Mouse (Mus musculus) WW6 (cell line): ENCODE results near the gene Spint3.

Source experiments
- DNase-seq: peaks from one replicate; pipeline ENCODE4 v3.0.0-alpha.2; 2013; ENCODE audit warnings: low read depth, low spot score

Gene Spint3

GRCm38 (mm10) chr2:164550895-164551269, 22.4 kb downstream of the Spint3 start:
- DNase-seq = no peak

- no peak for DNase-seq
Measured at GRCm38 (mm10) chr2:164549963-164550894, 23.0 kb downstream of the Spint3 start.

- DNase-seq = no peak
Measured at GRCm38 (mm10) chr2:164549338-164549737, 23.9 kb downstream of the Spint3 start.

DNA sequence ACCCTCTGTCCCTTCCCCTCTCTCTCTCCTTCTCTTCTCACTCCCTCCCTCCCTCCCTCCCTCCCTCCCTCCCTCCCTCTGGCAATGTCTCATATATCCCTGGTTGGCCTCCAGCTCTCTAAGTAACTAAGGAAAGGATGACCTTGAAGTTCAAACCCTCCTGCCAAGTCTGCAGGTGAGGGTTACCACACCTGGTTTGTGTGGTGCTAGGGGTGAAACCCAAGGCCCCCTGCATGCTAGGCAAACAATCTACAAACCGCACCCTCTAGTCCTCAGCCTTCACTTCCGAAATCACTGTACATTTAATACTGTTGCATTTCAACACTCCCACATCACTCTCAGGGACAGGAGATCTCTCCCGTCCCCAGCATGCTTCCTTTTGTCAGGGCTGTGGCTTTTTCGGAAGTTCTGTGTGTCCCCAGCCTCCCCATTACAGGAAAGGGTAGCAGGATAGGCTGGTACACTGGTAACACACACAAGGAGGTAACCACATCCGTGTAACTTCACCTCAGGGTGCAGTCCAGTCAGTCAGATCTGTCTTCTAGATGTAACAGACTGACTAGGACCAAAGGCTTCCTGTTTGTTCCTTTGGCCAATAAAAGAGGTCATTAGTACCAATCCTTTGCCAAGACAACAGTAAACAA, 28.7 kb downstream of the Spint3 start:
- no peak for DNase-seq

GRCm38 (mm10) chr2:164543745-164544144, 29.5 kb downstream of the Spint3 start:
- DNase-seq = no peak

- DNase-seq = no peak
Measured at GRCm38 (mm10) chr2:164542598-164542997, 30.7 kb downstream of the Spint3 start.

- no peak for DNase-seq
Measured at GRCm38 (mm10) chr2:164542132-164542531, 31.1 kb downstream of the Spint3 start.

DNA sequence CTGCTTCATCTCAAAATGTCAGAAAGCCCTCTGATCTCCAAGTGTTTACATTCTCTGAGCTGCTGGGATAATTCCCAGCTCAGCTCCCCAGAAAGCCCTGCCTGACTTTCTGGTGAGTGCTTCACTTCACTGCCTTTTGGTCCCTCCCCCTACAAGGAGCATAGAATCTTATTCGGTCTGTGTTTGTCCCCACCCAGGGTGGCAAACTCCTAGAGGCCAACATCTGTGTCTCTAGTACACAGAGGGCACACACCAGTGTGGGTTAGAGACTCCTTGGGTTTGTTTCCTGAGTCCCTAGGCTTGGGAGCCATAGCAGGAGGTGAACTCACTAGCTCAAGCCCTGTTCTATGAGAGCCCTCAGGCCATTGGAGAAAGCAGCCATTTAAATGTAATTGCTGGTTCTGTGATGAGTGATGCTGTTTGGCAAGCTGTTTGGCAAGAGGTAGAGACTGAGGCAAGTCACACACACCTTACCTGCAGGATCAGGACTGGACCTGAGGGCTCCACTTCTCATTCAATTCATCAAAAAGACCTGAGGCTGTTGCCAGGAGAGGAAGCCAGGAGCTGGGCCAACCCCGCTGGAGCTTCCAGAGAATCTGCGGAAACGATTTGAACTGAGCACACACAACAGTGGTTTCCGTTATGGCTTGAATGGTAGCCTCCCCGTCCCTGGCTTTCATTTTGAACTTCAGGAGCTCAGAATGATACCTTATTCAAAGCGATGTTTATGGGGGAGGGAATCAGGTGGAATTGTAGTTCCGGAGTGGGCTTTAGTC, 32.4 kb downstream of the Spint3 start:
- DNase-seq = no peak

DNA sequence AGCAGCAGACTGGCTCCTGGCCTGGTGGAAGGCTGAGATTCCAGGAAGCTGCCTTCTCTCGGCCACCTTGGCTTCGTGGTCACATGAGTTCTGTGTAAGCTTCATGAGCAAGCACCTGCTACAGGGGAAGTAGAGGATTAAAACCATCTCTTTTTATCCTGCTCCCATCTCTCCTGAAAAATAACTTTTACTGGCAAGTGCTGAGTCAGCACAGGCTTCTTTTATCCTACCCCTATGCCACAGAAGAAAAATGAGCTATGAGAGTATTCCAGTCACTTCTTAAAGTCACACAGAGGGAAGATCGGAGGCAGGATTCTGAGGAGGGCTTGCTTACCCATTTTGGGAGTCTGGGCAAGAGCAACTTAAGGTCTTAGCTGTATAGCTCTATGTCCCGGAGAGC, 36.3 kb downstream of the Spint3 start:
- DNase-seq = no peak

DNA sequence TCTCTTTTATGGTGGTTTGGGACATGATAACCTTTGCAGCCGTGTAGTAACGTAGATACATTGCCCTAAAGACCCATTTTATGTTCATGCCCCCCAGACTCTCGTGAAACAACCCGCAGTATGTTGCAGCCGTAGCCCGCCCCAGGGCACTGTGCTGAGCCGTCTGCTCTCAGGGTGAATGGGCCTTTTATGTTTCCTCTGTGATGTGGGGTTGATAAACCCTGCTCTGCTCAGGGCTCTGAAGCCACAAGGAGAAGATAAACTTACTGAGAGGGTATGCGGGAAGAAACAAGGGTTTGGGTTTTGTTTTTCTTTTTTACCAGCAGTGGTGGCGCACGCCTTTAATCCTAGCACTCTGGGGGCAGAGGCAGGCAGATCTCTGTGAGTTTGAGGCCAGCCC, 38.9 kb downstream of the Spint3 start:
- DNase-seq = no peak

DNA sequence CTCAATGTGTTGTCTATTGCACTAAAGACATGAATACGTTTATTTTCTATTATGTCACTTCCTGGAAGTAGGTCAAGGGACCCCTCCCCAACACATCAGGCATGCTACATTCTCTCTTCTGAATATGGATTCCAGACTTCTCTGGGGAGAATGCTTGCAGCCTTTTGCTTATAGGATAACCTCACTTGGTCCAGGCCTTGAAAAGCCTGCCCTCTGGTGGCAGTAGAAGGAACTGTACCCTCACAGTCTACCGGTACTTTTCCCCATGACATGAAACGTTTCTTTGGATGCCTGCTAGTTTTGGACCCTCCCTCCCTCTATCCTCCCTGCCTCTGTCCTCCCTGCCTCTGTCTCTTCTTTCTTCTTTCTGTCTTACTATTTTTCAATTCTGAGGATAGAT, 42.1 kb downstream of the Spint3 start:
- no peak for DNase-seq

DNA sequence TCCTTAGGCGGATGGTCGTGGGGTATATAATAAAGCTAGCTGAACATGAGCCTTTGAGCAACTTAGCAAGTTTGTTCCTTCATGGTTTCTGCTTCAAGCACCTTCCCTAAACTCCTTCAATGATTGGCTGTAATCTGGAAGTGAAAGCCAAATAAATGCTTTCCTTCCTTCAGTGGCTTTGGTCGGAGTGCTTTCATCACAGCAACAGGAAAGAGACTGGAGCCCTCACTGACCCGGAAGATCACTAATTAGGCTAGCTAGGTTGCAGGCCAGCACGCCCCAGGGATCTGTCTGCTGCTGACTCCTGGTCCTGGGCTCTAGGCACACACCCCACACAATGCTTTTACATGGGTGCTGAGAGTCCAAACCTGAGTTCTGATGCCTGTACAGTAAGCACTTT, 44.7 kb downstream of the Spint3 start:
- no peak for DNase-seq

DNA sequence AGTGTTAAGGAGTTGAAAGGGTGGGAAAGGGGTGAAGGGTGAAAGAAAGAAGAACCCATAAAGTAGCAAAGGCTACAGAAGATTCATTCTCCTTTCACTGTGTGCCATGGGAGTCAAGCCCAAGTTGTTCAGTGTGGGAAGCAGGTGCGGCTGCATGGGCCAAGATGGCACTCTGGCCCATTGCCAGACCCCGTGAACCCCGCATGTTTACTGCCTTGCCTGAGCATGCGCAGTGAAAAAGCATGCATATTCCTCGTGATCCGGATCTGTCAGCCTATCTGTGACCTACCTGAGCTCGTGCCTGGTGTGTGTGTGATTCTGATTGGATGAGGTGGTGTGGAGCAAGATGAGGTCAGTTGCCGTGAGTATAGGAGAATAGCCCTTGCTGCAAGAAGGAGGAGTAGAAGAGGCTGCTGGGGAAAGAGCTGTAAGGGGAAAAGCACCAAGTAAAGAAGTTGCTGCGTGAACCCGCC, 49.9 kb downstream of the Spint3 start:
- no peak for DNase-seq

- DNase-seq = no peak
Measured at GRCm38 (mm10) chr2:164522280-164522679, 51.0 kb downstream of the Spint3 start.

- no peak for DNase-seq
Measured at GRCm38 (mm10) chr2:164521841-164522240, 51.4 kb downstream of the Spint3 start.

DNA sequence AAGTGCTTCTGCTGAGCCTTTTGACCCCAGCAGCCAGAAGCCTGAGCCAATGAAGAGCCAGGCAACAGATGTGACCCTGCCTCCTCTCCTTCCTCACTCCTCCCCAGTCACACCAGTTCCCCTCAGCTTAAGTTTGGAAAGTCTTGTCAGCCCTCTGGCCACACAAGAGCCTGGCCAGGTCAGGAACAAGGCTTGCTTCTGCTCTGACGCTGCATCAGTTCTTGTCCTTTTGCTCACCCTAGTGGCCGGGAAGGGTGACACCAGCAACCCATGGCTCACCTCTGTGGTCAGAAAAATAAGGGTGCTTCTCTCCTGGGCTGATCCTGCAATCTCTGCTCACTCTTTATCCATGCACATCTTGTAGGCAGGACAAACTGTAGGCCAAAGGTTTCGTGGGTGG, 52.5 kb downstream of the Spint3 start:
- no peak for DNase-seq
